Mouse (Mus musculus) hindbrain, embryonic 14.5 days (tissue): ENCODE data around the gene Rbp3. TPM values are rescaled to one million over a fixed set of nuclear protein-coding genes. Genes with fewer than 3 reads are reported as not detected.

ENCODE experiments used
- ATAC-seq: fragments of 200-750 bp; cut with Nextera tagmentation; 2 replicates; pipeline ENCODE4 v1.8.0; 2017; ENCODE audit warnings: moderate number of reproducible peaks, mild to moderate bottlenecking, moderate TSS enrichment, moderate library complexity; ENCODE audit not compliant: low FRiP score
- DNase-seq: peaks from one replicate; pipeline ENCODE4 v3.0.0-alpha.2; 2015; ENCODE audit warnings: low spot score
- H3K27ac ChIP-seq: fragments of 300-500 bp; sonication (generic); 2 replicates; pipeline ENCODE4 v1.5.1; 2014; ENCODE audit warnings: mild to moderate bottlenecking, moderate library complexity
- H3K27me3 ChIP-seq: fragments of 300-500 bp; sonication (generic); 2 replicates; pipeline ENCODE4 v1.6.1; 2014; ENCODE audit warnings: mild to moderate bottlenecking, low read length, mixed read lengths; ENCODE audit not compliant: control insufficient read depth, insufficient read depth
- H3K36me3 ChIP-seq: fragments of 300-500 bp; sonication (generic); replicated peaks from 2 replicates; pipeline ENCODE4 v1.6.1; 2014; ENCODE audit not compliant: control insufficient read depth, insufficient read depth
- H3K4me1 ChIP-seq: fragments of 300-500 bp; sonication (generic); replicated peaks from 2 replicates; pipeline ENCODE4 v1.6.1; 2014; ENCODE audit warnings: antibody characterized with exemption, low read length, mixed read lengths; ENCODE audit not compliant: control insufficient read depth, insufficient read depth
- H3K4me2 ChIP-seq: fragments of 300-500 bp; sonication (generic); replicated peaks from 2 replicates; pipeline ENCODE4 v1.6.1; 2014; ENCODE audit warnings: mild to moderate bottlenecking, moderate library complexity
- H3K4me3 ChIP-seq: fragments of 300-500 bp; sonication (generic); replicated peaks from 2 replicates; pipeline ENCODE4 v1.5.1; 2014; ENCODE audit warnings: mild to moderate bottlenecking, low read length
- H3K9ac ChIP-seq: fragments of 300-500 bp; sonication (generic); 2 replicates; pipeline ENCODE4 v1.6.1; 2014
- H3K9me3 ChIP-seq: fragments of 300-500 bp; sonication (generic); 2 replicates; pipeline ENCODE4 v1.6.1; 2016; ENCODE audit warnings: low read length; ENCODE audit not compliant: control insufficient read depth
- WGBS: fragments of 180-500 bp; shearing (Covaris S2); extraction: QIAGEN DNeasy Blood & Tissue Kit; methylation state at CpG from one replicate; pipeline ENCODE4 v1.1.7; 2014; 5-methylcytosine and 5-hydroxymethylcytosine counted together
- polyA plus RNA-seq: library from polyadenylated mRNA; unstranded; fragments of >200 nt; fragmentation: Nextera tagmentation; extraction: Ambion mirVana; gene quantifications from 2 replicates; pipeline ENCODE4 v1.2.1, GENCODE M21; 2014

The Rbp3 gene
- polyA plus RNA-seq, 1 experiment from 2014 or later: not detected

DNA sequence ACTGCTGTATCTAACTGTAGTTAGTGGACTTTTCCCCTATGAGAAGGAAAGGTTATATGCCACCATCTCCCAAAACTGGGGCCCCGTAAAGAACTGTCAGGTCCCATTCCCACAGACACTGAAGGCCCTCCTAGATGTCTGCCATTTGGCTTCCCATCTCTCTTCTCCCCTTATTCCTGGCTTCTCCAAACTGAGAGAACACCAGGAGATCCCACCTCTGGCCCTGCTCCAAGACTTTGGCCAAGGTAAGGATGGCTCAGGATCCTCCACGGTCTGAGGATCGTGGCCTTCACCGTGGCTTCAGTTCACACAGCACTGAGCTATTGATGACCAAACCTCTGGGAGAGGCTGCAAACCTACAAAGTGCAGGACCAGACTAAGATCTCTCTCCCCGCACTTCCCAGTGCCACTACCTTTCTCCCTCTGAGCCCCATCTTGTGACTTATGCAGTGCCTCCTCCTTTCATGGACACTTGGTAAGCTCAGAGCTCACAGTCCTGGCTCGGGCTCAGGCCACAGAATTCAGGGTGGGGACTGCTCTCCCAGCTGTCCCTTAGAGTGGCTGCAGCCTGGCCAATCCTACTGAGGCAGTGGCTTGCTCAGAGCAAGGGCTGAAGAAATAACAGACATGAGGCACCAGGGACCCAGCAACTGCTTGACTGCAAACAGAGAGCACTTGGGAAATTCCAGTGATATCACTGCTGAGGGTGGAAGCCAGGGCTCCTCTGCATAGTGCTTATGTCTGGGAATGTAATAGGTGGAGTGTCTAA lies 39.9 kb downstream of the Rbp3 start:
- no peak overlapping the region for H3K4me3 ChIP-seq
- no peaks in the 10 kb centered on the region for H3K9me3 ChIP-seq
- no peak overlapping the region for H3K27ac ChIP-seq
- H3K4me2 ChIP-seq: no peak overlapping the region
- no peak for DNase-seq
- no peaks in the 10 kb centered on the region for H3K4me1 ChIP-seq
- ATAC-seq: no peak
- no peak overlapping the region for H3K9ac ChIP-seq
- 93% methylated on average over 6 of the region's 6 CpGs for WGBS
- H3K36me3 ChIP-seq: no peaks in the 10 kb centered on the region
- no peaks in the 10 kb centered on the region for H3K27me3 ChIP-seq

DNA sequence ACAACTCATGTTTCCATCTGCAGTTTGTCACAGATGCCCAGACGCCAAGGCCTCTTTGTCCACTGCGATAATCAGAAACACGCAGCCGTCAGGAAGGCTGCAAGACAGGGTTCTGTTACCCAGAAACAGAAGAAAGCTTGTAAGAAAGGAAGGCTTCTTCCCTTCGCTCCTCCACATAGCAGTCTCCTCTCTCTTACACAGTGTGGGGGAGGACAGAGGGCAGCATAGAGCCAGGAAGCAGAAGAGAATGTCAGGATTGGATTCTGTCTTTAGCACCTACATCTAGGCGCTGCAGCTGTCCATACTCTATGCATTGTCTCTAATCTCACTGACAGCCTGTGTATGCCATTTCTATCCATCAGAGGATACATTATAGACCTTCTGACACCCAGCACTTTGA lies 43.6 kb downstream of the Rbp3 start:
- ATAC-seq: no peak
- Histone ChIP-seq H3K4me1 (no peaks in the 10 kb centered on the region), H3K4me3 (no peak overlapping the region), H3K36me3 (no peaks in the 10 kb centered on the region), H3K9ac (no peak overlapping the region), H3K4me2 (no peak overlapping the region), H3K27me3 (no peaks in the 10 kb centered on the region), H3K9me3 (no peaks in the 10 kb centered on the region), H3K27ac (no peak overlapping the region)
- DNase-seq: no peak
- 72% methylated on average over 6 of the region's 6 CpGs for WGBS

DNA sequence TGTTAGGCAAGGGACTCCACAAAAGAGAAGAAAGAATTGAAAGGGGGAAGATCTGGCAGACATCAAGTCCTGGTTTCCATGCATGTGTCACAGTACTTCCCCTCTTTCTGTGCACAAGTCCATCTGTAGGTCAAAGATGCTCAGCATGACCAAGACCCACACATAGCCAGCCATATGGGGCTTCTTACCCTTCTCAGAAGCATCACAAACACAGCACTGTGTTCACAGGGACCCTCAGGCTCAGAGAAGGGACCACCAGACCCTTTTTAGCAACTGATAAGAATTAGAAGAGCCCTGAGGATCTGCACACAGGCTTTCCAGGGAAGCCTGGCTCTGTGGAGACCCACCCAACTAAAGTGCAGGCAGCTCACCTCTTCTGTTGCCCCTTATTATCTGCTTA lies 46.3 kb downstream of the Rbp3 start:
- DNase-seq: no peak
- no peaks in the 10 kb centered on the region for H3K36me3 ChIP-seq

DNA sequence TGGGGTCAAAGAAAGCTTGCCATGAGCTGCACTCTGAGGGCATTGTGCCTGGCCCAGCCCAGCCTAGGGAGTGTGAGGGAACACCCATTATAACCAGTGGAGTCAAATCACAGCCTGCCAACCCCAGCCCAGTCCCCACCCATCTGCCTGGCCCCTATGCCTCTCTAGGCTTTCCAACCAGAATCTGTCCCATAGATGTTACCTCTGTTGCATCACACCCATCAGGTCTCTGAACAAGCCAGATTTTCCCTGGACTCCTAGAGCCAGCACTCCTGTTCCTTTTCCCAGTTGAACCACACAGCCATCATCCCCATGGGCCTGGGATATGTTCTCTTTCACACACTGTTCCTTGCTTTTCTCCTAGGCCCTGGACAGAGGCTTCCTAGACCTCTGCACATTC lies 47.6 kb downstream of the Rbp3 start:
- H3K9me3 ChIP-seq: no peaks in the 10 kb centered on the region
- H3K4me3 ChIP-seq: no peak overlapping the region
- no peaks in the 10 kb centered on the region for H3K36me3 ChIP-seq
- H3K4me2 ChIP-seq: no peak overlapping the region
- ATAC-seq (no peak), DNase-seq (no peak)
- no peak overlapping the region for H3K27ac ChIP-seq
- H3K9ac ChIP-seq: no peak overlapping the region
- no peaks in the 10 kb centered on the region for H3K27me3 ChIP-seq
- H3K4me1 ChIP-seq: no peaks in the 10 kb centered on the region

More for the DNA sequence above, 46.3 kb downstream of the Rbp3 start:
- no peak for ATAC-seq
- H3K4me3 ChIP-seq: no peak overlapping the region
- no peaks in the 10 kb centered on the region for H3K4me1 ChIP-seq
- no peak overlapping the region for H3K27ac ChIP-seq
- no peaks in the 10 kb centered on the region for H3K9me3 ChIP-seq
- H3K4me2 ChIP-seq: no peak overlapping the region
- H3K27me3 ChIP-seq: no peaks in the 10 kb centered on the region
- H3K9ac ChIP-seq: no peak overlapping the region

DNA sequence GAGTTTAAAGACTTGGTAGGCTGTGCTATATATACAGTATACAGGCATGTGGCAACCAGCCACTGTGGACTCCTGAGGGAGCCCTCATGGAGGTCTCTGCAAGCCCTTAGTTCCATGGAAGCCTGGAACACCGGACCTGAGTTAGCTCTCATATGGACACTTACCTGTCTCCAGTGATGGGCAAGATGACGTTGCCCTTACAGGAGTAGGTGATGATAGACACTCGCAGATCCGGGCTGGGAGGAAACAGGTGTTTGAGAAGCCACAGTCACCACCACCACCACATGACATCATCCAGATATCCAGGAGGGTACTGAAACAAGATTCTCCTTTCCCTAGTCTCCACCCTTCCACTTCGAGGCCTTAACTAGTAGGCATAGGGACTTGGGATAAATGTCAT lies 48.6 kb downstream of the Rbp3 start:
- Histone ChIP-seq H3K4me3 (no peak overlapping the region), H3K27me3 (no peaks in the 10 kb centered on the region), H3K27ac (no peak overlapping the region), H3K4me2 (no peak overlapping the region), H3K36me3 (no peaks in the 10 kb centered on the region), H3K9ac (no peak overlapping the region), H3K4me1 (no peaks in the 10 kb centered on the region), H3K9me3 (no peaks in the 10 kb centered on the region)
- DNase-seq: no peak
- WGBS: 97% methylated on average over 5 of the region's 5 CpGs
- ATAC-seq: no peak

Other genes with a start within 250 kb of the Rbp3 start
- gene Gdf10, start 30.4 kb upstream of the Rbp3 start, polyA plus RNA-seq: 8.0 and 11.4 TPM in 2 replicates
- gene Gdf2, start 13.0 kb upstream of the Rbp3 start, polyA plus RNA-seq: 0.08 TPM in 1 of 2 replicates, not detected in the other
- gene Zfp488, start 24.8 kb downstream of the Rbp3 start, polyA plus RNA-seq: 0.78 and 0.85 TPM in 2 replicates
- gene Gm30083, start 61.2 kb downstream of the Rbp3 start, polyA plus RNA-seq: not detected in 2 replicates
- not detected in 2 replicates for gene Gm5460, start 62.8 kb downstream of the Rbp3 start, polyA plus RNA-seq
- not detected in 2 replicates for gene Antxrl, start 98.7 kb downstream of the Rbp3 start, polyA plus RNA-seq
- 0.16 TPM in 1 of 2 replicates, not detected in the other for gene Anxa8, start 132.0 kb downstream of the Rbp3 start, polyA plus RNA-seq
- gene A630023A22Rik, start 148.8 kb downstream of the Rbp3 start, polyA plus RNA-seq: not detected in 2 replicates
- gene Npy4r, start 198.5 kb downstream of the Rbp3 start, polyA plus RNA-seq: 0.13 and 0.14 TPM in 2 replicates
- gene Gprin2, start 247.7 kb downstream of the Rbp3 start, polyA plus RNA-seq: 4.4 and 5.4 TPM in 2 replicates